Mouse (Mus musculus) NIH3T3 (cell line): Measurements from ENCODE around the gene Cenpp.
"Not testable (repeated sequence)": the region's sequence is repeated elsewhere in the genome, so short reads cannot be mapped to it uniquely, and the experiment has no call there.

Experiments
- DNase-seq: peaks from one replicate; pipeline ENCODE4 v3.0.0-alpha.2; 2012; ENCODE audit warnings: low read depth

Gene Cenpp

DNA sequence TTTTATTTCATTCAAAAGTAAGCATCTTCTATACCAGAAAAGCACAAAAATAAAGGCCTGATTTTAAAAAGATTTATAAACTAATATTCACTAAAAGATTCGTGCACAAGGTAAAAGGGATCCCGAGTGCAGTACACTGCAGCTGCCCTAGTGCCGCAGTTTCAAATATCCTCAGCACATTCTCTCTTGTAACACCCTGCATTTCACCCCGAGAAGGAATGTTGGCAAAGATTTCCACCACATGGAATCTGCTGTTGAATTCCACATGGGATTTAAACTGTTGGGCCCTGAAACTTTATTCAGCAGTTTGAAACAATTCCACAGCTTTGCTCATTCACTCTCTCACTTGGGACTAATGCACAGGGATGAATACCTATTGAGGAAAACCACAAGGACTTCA, 44.9 kb downstream of the Cenpp start, which contains the start of gene Ogn:
Gene Ogn (plus strand): TSS at position 333 of the 400 bp plus-strand sequence.
- peak; percentile 88 for DNase-seq

DNA sequence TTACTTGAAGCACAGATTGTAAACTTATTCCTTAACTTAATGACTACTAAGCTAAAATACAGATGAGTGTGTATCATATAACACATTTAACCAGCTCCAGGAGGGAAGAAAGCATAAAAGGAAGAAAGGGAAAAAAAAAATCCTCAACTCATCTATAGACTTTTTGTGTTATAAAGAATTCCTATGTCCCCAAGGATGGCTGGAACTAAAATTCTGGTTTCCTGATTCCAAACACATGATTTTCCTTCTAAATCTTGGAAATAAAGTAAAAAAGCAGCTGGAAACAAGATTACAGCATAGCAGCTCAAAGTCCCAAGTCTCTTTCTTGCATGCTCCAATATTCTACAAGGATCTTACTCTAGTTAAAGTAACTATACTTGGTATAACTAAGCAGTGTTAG, 49.0 kb downstream of the Cenpp start:
- no peak for DNase-seq

DNA sequence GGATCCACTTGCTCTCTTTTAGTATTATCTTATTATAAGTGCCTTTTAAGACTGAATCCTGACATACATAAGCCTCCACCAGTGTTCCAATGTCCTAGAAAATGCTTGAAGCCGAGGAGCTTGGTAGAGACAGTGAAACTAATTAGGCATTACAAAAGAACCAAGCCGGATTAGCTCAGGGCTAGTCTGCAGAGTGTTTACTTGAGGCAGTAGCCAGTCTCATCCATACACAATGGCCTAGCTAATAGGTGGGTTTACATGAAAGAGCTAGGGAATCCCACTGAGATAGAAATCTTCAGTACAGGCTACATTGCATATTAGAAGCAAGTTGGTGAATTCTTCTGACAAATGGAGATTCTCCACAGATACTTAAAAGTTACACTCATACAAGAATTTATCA, 50.0 kb downstream of the Cenpp start:
- DNase-seq = not testable (repeated sequence)

DNA sequence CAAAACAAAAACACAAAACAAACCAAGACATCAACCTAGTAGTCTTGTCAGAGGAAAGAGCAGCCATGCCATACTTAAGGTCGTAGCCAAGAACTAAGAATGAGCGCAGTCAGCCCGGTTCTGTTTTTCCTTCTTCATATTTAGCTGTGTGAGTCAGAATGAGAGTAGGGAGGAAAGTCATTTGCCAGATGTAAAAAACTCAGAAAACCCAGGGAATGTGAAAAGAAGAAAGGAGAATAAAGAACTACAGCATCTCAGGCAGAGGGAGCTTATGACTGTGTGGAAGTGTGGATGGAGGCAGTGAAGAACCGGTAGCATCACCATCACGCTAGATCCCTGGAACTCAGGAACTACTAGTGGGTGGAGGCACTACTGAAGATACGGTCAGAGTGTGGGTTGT, 66.5 kb downstream of the Cenpp start:
- peak; percentile 74 for DNase-seq

DNA sequence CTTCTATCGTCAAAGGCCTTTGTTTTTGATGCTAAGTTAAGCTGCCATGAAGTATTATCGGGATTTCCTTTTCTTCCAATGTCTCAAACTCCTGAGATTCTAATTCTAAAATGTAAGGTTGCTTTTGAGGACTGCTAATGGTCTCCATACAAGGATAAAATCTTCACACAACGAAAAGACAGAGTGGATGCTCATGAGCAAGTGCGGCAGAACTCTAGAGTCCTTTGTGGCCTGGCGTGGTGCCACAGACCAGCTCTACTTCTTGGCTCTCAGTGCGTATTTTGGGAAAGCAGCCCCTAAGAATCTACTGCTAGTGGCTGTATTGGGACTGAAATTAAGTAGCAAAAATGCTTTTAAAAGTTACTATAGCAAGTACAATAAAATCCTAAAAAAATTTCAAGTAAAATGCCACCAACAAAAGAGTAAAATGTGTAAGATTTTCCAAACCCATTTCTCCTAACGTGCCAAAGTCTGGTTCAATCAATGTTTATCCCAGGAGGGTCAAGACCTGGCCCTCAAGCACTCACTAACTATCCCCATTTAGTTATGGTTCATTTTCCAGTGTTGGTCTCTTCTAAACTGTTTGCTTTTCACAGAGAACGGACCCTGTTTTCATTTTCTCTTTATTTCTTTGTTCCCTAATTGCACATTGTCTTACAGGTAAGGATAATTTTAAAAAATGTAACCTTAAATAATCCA, 68.1 kb downstream of the Cenpp start:
- DNase-seq = peak; percentile 83

DNA sequence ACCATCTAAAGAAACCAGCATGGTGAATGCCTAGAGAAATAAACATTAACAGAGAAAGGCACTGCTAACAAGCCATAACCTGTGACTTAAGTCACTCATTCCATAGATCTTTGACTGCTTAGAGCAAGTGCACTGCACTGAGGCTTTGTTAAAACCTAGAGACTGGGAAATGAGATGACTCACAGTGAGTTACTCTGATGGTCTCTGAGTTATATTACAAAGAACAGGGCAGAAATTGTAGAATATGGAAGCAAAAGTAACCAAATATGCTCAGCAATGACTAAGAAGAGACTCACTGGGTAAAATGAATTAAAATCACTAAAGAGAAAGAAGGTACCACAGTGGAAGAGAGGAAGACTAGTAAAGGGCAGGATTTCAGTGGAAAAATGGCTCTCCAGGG, 68.7 kb downstream of the Cenpp start:
- peak; percentile 49 for DNase-seq

DNA sequence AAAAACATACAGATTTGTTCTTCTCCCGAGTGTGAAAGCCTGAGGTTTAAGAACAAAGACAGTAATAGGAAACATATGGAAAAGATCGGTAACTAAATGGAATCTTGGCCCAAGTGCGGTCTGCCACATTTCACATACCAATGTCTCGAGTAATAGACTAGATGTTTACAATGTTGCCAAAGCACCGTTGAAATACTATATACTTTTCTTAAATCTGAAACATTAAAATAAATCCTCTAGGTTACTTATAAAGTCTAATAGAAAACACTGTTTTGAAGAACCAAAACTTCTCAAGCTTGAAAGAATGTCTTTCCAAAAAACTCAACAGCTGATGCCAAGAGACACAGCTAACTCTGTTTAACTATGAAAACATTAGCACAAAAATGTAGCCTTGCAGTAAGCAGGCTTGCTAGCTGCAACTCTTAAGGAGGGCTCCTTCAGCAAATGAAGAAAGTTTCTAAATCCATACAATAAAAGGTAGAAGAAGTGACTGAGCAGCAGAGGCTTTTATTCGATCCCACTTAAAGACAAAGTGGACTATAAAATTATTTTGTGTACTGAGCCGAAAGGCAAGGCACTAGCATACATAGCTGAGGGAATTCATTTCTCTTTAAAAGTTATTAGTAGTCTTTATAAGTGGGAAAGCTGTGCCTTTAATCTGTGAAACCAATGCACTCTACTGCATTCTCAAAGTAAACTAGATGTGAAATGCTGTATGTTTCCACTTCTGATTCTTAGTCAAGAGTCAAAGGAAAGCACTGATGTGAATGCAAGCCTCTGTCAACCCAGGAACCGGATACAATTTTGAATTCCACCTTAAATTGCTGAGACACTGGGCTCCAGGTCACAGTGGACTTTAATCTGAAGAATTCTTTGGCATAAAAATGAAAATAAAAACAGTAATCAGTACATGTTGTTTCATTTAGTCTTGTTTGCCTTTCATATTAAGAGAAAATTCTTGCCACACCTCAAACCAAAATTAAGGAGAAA, 70.7 kb downstream of the Cenpp start, which contains the start of gene Omd:
Gene Omd (plus strand): TSS at position 922 of the 990 bp plus-strand sequence.
- DNase-seq = peak; percentile 89

DNA sequence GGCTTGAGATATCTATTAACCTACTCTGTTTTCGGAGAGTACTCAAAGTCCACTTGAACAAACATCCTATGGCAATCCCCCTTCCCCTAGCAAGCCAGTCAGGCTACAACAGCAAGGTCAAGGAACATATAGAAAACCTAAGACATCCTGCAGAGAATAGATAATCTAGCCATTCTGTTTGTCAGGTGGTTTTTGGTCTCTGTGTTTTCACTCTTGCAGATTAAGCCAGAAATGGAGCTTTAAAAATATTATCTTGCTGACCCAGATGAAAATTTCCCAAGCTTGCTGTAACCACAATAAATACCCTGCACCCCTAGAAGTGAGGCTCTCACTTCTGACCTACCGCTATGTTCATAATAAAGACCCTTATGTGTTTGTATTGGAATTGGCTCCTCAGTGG, 81.2 kb downstream of the Cenpp start:
- DNase-seq = no peak

DNA sequence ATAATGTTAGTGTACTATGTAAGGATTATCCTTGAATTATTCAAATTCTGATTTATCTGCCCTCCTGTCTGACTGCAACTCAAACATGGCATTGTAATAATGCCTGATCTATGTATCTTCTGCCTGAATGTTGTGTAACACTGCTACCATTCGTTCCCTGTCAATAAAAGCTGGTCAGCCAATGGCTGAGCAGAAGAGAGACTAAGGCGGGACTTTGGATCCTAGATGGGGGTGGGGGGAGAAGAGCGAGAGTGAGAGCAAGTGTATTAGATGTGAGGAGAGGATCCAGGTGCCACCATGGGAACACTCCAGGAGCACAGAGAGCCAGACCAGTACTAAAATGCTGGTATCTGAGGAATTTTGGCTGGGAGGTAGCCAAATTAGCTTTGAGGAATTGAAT, 82.2 kb downstream of the Cenpp start:
- DNase-seq = no peak

DNA sequence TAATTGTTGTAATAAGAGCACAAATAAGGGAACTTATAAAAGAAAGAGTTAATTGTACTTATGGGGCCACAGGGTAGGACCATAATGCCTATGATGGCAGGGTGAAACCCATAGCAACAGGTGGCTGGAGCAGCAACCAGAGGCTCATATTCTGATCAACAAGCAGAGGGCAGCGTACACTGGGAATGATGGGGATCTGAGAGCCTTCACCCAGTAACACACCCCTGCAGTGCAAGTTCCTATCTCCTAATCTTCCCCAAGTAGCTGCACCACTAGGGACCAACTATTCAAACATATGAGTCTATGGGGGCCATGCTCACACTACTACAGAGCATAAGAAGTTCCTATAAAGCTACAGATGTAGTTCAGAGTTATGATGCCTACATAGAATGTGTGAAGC, 88.2 kb downstream of the Cenpp start:
- DNase-seq = no peak

DNA sequence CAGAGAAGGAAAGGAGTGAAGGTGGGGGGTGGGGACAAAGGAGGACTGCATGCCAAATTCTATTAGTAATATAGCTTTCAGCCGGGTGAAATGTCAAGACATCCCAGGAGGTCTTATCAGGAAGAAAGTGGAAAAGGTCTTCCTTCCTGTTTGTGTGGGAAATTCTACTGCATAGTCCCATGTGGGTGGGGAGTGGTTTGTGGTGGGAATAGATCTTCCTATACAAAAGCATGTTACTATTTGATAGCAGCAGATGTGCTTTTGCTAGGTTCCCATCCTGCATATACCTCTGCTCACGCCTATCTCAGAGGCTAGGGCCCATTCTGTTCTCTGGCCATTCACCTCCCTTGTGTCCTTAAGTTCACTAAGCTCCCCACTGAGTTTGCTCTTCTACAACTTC, 91.7 kb downstream of the Cenpp start:
- no peak for DNase-seq

DNA sequence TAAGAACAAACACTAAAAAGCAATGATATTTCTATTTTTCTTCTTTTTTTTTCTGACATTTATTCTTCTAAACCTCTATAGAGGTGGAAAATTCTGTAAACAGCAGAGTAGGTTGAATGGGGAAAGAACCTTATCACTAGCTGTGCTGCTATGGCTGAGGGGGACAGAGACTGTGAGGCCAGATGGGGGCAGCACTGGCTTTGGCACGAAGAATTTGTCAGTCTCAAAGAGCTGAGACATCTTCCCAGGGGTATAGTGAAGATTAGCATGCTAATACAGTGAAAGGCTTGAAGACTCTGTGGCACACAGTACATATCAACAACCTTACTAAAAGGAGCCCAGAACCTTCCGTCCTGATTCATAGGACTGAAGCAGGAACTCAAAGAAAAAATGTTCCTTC, 93.4 kb downstream of the Cenpp start:
- DNase-seq = peak; percentile 56

DNA sequence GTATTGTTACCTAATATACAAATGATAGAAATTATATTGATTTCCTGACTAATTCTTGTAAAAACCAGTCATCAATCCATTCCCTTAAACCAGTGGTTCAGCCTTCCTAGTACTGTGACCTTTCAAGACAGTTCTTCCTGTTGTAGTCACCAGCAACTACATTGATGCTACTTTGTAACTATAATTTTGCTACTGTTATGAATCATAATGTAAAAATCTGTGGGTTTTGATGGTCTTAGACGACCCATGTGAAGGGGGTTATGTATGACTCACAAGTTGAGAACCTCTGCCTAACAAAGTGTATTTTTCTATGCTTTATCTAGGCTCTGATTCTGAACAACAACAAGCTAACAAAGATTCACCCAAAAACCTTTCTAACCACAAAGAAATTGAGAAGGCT, 95.7 kb downstream of the Cenpp start:
- DNase-seq = no peak

DNA sequence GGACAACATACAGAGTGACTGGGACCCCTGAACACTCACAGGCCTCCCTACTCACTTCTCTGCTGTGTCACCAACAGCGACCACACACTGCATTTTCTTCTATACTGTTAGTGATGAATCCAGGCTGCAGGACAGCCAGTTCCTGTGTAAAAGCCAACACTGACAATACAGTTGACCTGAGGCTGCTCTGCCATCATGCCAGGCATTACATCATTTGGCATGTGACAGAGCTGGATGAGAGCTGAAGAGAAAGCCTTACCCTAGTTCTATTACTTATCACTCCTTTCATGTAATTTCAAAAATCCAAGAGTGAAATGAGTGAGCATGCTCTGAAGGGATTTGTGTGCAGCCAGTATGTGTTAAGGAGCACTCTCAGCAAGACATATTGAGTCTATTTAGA, 96.4 kb downstream of the Cenpp start:
- no peak for DNase-seq

DNA sequence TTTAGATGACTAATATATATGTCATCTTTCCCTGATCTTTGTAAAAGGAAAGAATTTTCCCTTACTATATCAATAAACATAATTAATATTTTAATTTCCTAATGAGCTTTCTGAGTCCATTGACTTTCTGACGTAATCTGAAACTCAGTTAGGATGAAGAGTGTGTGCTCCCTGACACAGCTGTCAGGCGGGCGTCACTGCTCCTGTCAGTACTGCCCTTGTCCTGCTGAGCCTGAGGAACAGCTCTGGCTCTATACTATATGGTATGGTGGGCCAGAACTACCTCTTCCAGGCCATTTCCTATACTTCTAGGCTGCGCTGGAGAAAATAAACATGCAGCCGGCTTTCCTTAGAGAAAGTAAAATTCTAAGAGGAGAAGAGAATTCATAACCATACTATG, 98.1 kb downstream of the Cenpp start:
- DNase-seq = no peak

DNA sequence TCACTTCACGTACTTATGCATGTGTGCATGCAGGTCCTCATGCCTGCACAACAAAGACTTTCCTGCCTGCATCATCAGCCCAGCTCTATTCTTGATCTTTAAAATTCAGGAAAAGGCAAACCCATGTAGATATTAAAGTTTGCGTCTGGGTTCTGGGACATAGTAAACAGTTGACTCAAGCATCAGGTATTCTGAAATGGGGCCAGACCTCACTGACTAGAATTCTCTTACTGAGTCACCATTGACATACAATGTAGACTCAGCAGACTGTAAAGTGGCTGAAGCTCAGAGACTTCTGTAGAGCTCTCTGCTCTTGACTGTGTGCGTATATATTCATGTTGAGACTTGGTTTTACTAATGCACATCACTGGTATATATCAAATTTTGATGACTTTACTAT, 103.0 kb downstream of the Cenpp start:
- peak; percentile 81 for DNase-seq

DNA sequence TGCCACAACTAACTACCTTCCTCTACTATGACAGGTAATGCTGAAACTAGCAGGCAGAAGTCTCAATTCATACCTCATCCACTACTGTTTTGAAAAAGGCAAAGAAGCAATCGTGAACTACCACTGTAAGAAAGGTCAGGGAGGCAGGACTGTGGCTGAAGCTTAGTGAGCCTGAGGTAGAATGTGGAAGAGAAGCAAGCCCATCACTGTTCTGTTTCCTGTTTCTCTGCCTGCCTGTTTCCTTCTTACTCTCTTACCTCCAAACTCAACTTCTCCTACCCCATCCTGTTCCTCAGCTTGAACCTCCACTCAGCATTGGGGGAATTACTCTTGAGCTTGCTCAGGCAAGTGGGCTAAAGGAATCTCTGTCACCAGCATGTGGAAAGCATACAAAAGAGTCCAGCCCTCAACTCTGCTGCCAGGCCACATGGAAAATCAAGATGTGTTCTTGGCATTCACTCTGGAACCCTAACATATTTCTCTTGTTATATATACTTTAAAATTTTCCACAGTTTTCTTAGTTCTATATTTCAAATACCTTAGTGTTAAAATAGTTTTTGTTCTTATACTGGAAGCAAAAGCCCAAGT, 104.9 kb downstream of the Cenpp start:
- DNase-seq = peak; percentile 19

DNA sequence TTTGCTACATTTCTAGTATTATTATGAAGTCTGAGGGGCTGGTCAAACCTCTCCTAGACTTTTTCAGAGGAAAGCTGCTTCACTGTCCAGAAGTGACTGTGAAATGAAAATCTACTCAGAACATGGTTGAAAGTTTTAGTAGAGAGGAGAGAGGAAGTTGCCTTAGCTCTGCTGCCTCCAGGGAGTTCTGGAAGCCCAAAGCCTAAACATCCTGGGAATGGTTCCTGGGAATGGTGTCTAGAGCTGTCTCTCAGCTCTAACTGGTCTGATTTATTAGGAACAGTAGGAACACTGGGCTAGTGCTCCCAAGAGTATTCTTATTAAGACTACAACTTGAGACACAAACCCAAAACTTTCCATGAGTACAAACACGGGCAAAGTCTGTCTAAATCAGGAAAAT, 106.1 kb downstream of the Cenpp start:
- peak; percentile 41 for DNase-seq

DNA sequence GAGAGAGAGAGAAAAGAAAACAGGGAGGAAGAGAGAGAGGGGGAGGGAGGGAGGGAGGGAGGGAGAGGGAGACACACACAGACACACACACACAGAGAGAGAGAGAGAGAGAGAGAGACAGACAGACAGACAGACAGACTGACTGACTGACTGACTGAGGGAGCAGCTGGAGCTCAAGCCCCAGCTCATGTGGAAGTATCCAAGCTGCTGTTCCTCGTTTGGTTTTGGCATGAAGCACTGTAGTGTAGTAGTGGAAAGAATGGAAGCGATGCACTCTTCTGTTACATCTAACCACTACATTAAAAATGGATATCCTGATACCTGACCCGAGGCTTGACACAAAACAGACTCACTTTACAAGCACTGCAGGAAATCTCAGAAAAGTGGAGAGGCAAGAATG, 106.9 kb downstream of the Cenpp start:
- DNase-seq = peak; percentile 75

DNA sequence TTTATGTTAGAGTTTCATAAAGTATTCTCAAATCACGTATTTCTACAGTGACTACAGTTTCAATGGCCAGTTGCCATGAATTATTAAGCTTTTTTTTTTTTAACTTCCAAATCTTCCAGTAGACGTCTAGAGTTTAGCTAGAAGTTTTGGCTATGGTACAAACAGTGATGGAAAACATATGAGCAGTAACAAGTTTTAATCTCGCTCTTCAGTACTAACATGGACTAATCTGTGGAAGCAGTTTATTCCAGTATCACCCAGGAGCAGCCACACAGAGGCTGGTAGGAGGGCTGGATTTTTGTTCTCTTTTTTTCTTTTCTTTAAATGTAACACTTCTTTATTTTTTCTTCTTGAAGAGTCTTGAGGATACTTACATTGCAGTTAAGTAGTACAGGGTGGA, 108.3 kb downstream of the Cenpp start, which contains the start of gene Aspn:
Gene Aspn (plus strand): TSS at position 165 of the 400 bp plus-strand sequence.
- DNase-seq = peak; percentile 82

DNA sequence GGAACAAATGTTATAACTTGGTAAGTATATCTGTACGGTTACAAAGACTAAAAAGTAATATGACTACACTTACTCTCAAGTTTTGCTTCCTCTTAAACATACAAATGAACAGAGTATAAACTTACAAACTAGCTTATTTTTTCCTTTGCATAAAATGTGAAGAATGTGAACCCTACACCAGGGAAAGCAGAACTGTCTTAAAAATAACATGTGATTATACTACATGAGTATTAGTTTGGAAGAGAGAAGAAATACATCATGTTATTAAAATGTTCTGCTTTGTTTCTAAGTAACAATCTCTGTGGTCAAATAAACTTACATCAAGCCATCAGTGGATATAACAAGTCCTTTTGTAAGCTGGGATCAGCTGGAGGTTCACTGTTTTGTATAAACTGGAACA, 113.9 kb downstream of the Cenpp start:
- peak; percentile 24 for DNase-seq

DNA sequence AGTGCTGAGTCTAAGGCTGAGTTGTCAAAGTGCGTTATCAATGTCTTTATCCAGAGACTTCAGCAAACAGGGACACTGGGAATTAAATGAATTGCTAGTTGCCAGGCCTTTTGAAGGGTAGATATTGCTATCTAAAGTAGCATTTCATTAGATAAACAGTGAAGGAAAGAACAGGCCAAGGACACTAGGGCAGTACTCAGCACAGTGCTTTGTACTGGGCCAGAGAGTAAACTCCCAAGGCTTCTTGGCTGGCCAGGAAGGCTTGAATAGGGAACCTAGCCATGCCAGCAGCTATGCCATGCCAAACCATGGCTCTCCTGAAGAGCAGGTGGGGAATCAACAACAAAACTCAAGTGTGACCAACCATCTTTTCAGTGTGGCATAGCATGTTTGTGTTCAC, 115.6 kb downstream of the Cenpp start:
- DNase-seq = no peak

DNA sequence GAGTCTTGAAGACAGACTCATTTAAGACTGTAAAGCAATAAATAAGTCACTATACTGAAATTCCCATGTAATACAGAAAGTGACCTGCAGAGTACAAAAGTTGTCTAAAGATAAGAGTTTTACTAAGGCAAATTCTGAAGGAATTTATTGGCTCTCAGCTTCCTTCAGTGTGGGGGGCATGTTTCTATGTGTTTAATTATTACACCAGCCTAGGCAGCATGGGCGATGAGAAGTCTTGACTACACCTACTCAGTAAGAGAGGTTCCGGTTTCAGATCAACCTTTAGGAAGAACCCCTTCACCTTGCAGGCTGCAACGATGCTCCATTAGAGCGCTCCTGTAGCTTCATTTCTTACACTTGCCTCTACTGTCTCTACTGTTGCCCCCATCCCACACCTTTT, 121.9 kb downstream of the Cenpp start:
- DNase-seq = no peak
